Mouse (Mus musculus): Measurements from ENCODE around the gene Dtx2. TPM values are rescaled to one million over a fixed set of nuclear protein-coding genes. Genes with fewer than 3 reads are reported as not detected.

The Dtx2 gene
- 23.2 and 29.6 TPM in 2 replicates for polyA plus RNA-seq (2014; fragmentation: Nextera tagmentation; extraction: Ambion mirVana)

GRCm38 (mm10) chr5:135994725-135995687 lies at the start of gene Dtx2:
Dtx2 (plus strand) TSS chr5:135994800.
- peaks cover 8% of the 10 kb centered on the region; the same call in 1 of the 2 replicates for H3K36me3 ChIP-seq (ENCODE audit: control insufficient read depth, insufficient read depth, low read length)
- H3K9ac ChIP-seq (ENCODE audit: low read length): peak within 1 kb of the TSS; percentile 81
- no peaks in the 10 kb centered on the region for H3K9me3 ChIP-seq (ENCODE audit: control insufficient read depth, low read length)
- WGBS: 1% methylated on average over 47 of the region's 47 CpGs
- H3K4me2 ChIP-seq: peak within 1 kb of the TSS; percentile 77
- H3K27ac ChIP-seq (ENCODE audit: low read depth, low read length): peak within 1 kb of the TSS; percentile 54; the same call in 1 of the 2 replicates
- peak; percentile 98 for DNase-seq (ENCODE audit: low spot score, missing footprints)
- no peaks in the 10 kb centered on the region for H3K27me3 ChIP-seq (ENCODE audit: control insufficient read depth, insufficient read depth, low read length)
- peaks cover 6% of the 10 kb centered on the region for H3K4me1 ChIP-seq (ENCODE audit: control insufficient read depth, insufficient read depth, low read length)
- ATAC-seq (ENCODE audit: low FRiP score): peak; percentile 94
- peak within 1 kb of the TSS; percentile 73 for H3K4me3 ChIP-seq (ENCODE audit: low read depth, low read length)

DNA sequence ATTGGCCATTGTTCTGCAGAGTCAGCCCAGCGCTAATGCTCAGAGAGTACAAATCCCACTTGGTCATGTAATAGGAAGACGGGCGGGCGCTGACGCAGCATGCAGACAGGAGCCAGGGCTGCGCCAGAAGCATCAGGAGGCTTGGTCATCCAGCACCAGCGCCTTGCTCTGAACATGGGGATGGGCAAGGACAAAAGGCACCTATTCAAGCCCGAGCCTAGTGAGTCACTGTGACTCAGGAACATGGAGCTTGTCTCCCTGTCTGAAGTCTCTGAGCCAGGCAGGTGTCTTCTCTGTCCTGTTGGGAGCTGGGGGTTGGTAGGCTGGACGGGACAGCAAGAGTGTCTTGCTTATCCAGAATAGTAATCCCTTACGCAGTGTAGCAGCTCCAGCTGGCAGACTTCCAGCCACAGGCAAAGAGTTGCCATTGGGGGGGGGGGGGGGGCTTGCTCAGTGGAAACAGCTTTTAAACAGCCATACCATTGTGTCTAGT lies 48.6 kb upstream of the Dtx2 start:
- H3K4me1 ChIP-seq (ENCODE audit: control insufficient read depth, insufficient read depth, low read length): no peaks in the 10 kb centered on the region
- no peak overlapping the region for H3K27ac ChIP-seq (ENCODE audit: low read depth, low read length)
- no peak overlapping the region for H3K9ac ChIP-seq (ENCODE audit: low read length)

GRCm38 (mm10) chr5:135946621-135947020 lies 48.0 kb upstream of the Dtx2 start:
- Histone ChIP-seq H3K36me3 (ENCODE audit: control insufficient read depth, insufficient read depth, low read length) (no peaks in the 10 kb centered on the region), H3K4me3 (ENCODE audit: low read depth, low read length) (no peak overlapping the region), H3K27ac (ENCODE audit: low read depth, low read length) (no peak overlapping the region), H3K9me3 (ENCODE audit: control insufficient read depth, low read length) (no peaks in the 10 kb centered on the region), H3K27me3 (ENCODE audit: control insufficient read depth, insufficient read depth, low read length) (no peaks in the 10 kb centered on the region), H3K9ac (ENCODE audit: low read length) (no peak overlapping the region), H3K4me2 (no peak overlapping the region), H3K4me1 (ENCODE audit: control insufficient read depth, insufficient read depth, low read length) (no peaks in the 10 kb centered on the region)
- 73% methylated on average over 5 of the region's 5 CpGs for WGBS
- peak; percentile 28 for DNase-seq (ENCODE audit: low spot score, missing footprints)
- no peak for ATAC-seq (ENCODE audit: low FRiP score)

More for the DNA sequence above, 48.6 kb upstream of the Dtx2 start:
- H3K9me3 ChIP-seq (ENCODE audit: control insufficient read depth, low read length): no peaks in the 10 kb centered on the region
- 62% methylated on average over 10 of the region's 10 CpGs for WGBS
- no peaks in the 10 kb centered on the region for H3K36me3 ChIP-seq (ENCODE audit: control insufficient read depth, insufficient read depth, low read length)
- DNase-seq (ENCODE audit: low spot score, missing footprints): peak; percentile 83
- no peak for ATAC-seq (ENCODE audit: low FRiP score)
- no peak overlapping the region for H3K4me3 ChIP-seq (ENCODE audit: low read depth, low read length)
- H3K27me3 ChIP-seq (ENCODE audit: control insufficient read depth, insufficient read depth, low read length): no peaks in the 10 kb centered on the region
- H3K4me2 ChIP-seq: no peak overlapping the region

GRCm38 (mm10) chr5:135950710-135951412 lies 43.7 kb upstream of the Dtx2 start:
- no peaks in the 10 kb centered on the region for H3K27me3 ChIP-seq (ENCODE audit: control insufficient read depth, insufficient read depth, low read length)
- no peaks in the 10 kb centered on the region for H3K4me1 ChIP-seq (ENCODE audit: control insufficient read depth, insufficient read depth, low read length)
- no peak overlapping the region for H3K4me2 ChIP-seq
- no peaks in the 10 kb centered on the region for H3K36me3 ChIP-seq (ENCODE audit: control insufficient read depth, insufficient read depth, low read length)
- WGBS: 85% methylated on average over 11 of the region's 11 CpGs
- H3K4me3 ChIP-seq (ENCODE audit: low read depth, low read length): no peak overlapping the region
- no peak overlapping the region for H3K9ac ChIP-seq (ENCODE audit: low read length)
- H3K9me3 ChIP-seq (ENCODE audit: control insufficient read depth, low read length): no peaks in the 10 kb centered on the region
- no peak overlapping the region for H3K27ac ChIP-seq (ENCODE audit: low read depth, low read length)
- DNase-seq (ENCODE audit: low spot score, missing footprints) (no peak), ATAC-seq (ENCODE audit: low FRiP score) (no peak)

DNA sequence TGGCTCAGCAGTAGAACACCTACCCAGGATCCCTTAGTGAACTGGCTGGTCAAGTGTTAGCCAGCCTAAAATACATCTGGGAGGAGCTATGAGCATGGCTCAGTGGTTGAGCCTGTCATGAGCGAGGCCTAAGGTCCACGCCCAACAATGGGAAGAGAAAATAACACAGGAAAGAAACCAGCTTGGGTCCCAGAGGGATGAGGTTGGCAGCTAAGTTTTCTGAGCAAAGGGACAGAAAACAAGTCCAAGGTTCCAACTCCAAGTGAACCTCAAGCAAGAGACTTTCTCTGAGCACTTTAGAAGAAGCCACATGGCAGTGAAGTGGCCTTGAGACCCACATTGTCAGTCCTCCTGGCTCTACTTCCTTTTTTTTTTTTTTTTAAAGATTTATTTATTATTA lies 42.9 kb upstream of the Dtx2 start:
- no peak for ATAC-seq (ENCODE audit: low FRiP score)
- Histone ChIP-seq H3K9ac (ENCODE audit: low read length) (no peak overlapping the region), H3K4me3 (ENCODE audit: low read depth, low read length) (no peak overlapping the region), H3K36me3 (ENCODE audit: control insufficient read depth, insufficient read depth, low read length) (no peaks in the 10 kb centered on the region), H3K27me3 (ENCODE audit: control insufficient read depth, insufficient read depth, low read length) (no peaks in the 10 kb centered on the region), H3K4me2 (no peak overlapping the region), H3K27ac (ENCODE audit: low read depth, low read length) (no peak overlapping the region), H3K4me1 (ENCODE audit: control insufficient read depth, insufficient read depth, low read length) (no peaks in the 10 kb centered on the region), H3K9me3 (ENCODE audit: control insufficient read depth, low read length) (no peaks in the 10 kb centered on the region)
- DNase-seq (ENCODE audit: low spot score, missing footprints): no peak
- 95% methylated on average over 2 of the region's 2 CpGs for WGBS

DNA sequence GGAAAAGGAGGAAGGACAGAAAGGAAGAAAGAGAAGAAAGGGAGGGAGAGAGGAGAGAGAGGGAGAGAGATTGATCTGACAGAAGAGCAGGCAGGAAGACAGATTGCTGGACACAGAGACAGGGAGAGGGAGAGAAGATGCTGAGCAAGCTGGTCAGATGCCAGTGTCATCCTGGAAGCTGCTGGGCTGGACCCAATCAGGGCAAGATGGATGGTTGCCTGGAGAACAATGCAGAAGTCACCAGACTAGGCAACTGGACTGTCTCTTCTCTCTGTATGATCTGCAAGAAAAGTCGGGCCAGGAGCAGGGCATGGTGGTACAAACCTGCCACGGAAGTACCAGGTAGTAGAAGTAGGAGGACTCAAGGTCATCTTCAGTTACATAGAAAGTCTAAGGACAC lies 41.8 kb upstream of the Dtx2 start:
- ATAC-seq (ENCODE audit: low FRiP score) (no peak), DNase-seq (ENCODE audit: low spot score, missing footprints) (no peak)
- Histone ChIP-seq H3K4me3 (ENCODE audit: low read depth, low read length) (no peak overlapping the region), H3K4me1 (ENCODE audit: control insufficient read depth, insufficient read depth, low read length) (peaks cover 4% of the 10 kb centered on the region; the same call in 1 of the 2 replicates), H3K9me3 (ENCODE audit: control insufficient read depth, low read length) (no peaks in the 10 kb centered on the region), H3K36me3 (ENCODE audit: control insufficient read depth, insufficient read depth, low read length) (no peaks in the 10 kb centered on the region), H3K27me3 (ENCODE audit: control insufficient read depth, insufficient read depth, low read length) (no peaks in the 10 kb centered on the region), H3K4me2 (no peak overlapping the region), H3K27ac (ENCODE audit: low read depth, low read length) (no peak overlapping the region), H3K9ac (ENCODE audit: low read length) (no peak overlapping the region)
- 90% methylated on average over 2 of the region's 2 CpGs for WGBS

DNA sequence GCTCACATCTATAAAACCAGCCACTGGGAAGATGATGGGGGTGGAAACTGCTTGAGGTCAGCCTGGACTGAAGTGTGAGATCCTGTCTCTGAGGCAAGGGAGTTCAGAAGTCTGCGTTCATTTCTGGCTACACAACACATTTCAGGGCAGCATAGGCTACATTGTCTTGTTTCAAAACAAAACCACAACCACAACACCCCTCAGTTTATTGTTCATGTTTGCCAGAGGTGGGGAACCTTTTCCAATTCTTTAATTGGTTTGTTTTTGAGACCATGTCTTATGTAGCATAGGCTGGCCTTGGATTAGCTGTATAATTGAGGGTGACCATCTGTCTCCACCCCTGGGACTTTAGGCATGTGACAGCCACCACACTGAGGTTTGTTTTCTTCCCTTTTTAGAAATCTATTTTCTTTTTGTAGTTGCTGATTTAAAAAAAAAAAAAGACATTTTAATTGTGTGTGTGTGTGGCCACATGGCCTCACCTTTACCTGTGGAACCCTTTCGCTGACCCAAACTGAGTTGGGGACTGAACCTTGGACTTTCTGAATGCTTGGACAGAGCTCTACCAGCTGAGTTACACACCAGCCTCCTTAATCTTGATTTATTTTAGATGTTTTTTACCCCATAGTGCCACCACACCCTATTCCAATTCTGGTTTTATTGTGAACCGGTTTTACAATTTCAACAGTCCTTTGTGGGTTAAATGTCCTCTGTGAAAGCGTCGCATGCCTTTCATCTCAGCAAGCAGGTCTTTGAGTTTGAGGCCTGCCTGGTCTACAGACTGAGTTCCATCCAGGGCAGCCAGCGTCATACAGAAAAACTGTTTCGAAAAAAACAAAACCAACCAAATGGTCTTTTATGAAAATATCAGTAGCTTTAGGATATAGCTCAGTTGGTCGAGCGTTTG lies 38.0 kb upstream of the Dtx2 start:
- DNase-seq (ENCODE audit: low spot score, missing footprints): peak; percentile 83

DNA sequence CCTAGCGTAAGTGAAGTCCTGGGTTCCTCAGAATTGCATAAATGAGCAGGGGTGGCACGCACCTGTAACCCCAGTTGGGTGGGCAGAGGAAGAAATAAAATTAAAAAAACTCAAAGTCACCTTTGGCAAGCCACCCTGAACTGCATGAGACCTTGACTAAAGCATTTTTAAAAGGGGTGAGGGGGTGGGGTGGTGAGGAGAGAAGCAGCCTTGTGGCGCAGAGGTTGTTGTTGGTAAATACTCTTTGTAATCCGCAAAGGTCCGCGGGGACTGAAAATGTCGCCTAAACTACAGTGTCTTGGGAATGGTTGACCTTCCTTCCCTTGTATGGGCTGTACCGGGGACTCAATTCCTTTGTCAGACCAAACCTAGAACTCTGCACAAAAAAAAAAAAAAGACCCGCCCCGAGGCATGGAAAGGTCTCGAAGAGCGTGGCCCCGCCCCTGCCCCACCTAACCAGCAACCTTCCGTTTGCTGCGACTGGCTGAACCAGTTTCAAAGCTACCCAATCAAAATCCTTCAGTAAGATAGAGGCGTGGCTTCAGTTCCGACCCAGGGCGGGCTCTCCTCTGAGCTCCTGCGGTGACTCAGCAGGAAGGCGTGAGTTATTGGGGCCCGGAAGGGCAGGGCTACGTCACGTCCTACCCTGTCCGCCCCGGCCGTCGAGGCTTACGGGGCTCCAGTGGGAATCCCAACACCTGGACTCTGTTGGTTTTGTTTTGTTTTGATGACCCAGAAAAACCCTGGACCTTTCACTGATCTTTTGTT lies 37.2 kb upstream of the Dtx2 start:
- ATAC-seq (ENCODE audit: low FRiP score): peak; percentile 84
- H3K9ac ChIP-seq (ENCODE audit: low read length): no peak overlapping the region

More for the DNA sequence above, 38.0 kb upstream of the Dtx2 start:
- Histone ChIP-seq H3K9me3 (ENCODE audit: control insufficient read depth, low read length) (no peaks in the 10 kb centered on the region), H3K36me3 (ENCODE audit: control insufficient read depth, insufficient read depth, low read length) (no peaks in the 10 kb centered on the region), H3K27me3 (ENCODE audit: control insufficient read depth, insufficient read depth, low read length) (no peaks in the 10 kb centered on the region), H3K4me2 (peak overlapping the region; percentile 27; the same call in 1 of the 2 replicates), H3K9ac (ENCODE audit: low read length) (no peak overlapping the region), H3K4me1 (ENCODE audit: control insufficient read depth, insufficient read depth, low read length) (peaks cover 4% of the 10 kb centered on the region; the same call in 1 of the 2 replicates), H3K4me3 (ENCODE audit: low read depth, low read length) (no peak overlapping the region), H3K27ac (ENCODE audit: low read depth, low read length) (peak overlapping the region; percentile 63)
- ATAC-seq (ENCODE audit: low FRiP score): no peak
- WGBS: 85% methylated on average over 9 of the region's 9 CpGs

More for the DNA sequence above, 37.2 kb upstream of the Dtx2 start:
- H3K27me3 ChIP-seq (ENCODE audit: control insufficient read depth, insufficient read depth, low read length): no peaks in the 10 kb centered on the region
- H3K27ac ChIP-seq (ENCODE audit: low read depth, low read length): peak overlapping the region; percentile 63
- H3K4me3 ChIP-seq (ENCODE audit: low read depth, low read length): peak overlapping the region; percentile 11
- H3K4me2 ChIP-seq: peak overlapping the region; percentile 27; the same call in 1 of the 2 replicates
- 9% methylated on average over 28 of the region's 28 CpGs for WGBS
- DNase-seq (ENCODE audit: low spot score, missing footprints): peak; percentile 97
- peaks cover 8% of the 10 kb centered on the region for H3K4me1 ChIP-seq (ENCODE audit: control insufficient read depth, insufficient read depth, low read length)
- H3K36me3 ChIP-seq (ENCODE audit: control insufficient read depth, insufficient read depth, low read length): no peaks in the 10 kb centered on the region
- no peaks in the 10 kb centered on the region for H3K9me3 ChIP-seq (ENCODE audit: control insufficient read depth, low read length)

Data from midbrain, embryonic 11.5 days (tissue).